Mouse (Mus musculus) olfactory bulb, adult 2 months (tissue): ENCODE results near the gene Cir1.

ENCODE experiments used
- CTCF ChIP-seq: fragments of 200-500 bp; IDR thresholded peaks from 2 replicates; pipeline ENCODE4 v1.5.1; 2012; ENCODE audit warnings: low read depth, mild to moderate bottlenecking, low read length, moderate library complexity; ENCODE audit not compliant: insufficient read depth
- POLR2A ChIP-seq: fragments of 200-500 bp; IDR thresholded peaks from 2 replicates; pipeline ENCODE4 v1.6.1; 2012; ENCODE audit warnings: mild to moderate bottlenecking, low read depth, low read length, moderate library complexity; ENCODE audit not compliant: insufficient read depth

DNA sequence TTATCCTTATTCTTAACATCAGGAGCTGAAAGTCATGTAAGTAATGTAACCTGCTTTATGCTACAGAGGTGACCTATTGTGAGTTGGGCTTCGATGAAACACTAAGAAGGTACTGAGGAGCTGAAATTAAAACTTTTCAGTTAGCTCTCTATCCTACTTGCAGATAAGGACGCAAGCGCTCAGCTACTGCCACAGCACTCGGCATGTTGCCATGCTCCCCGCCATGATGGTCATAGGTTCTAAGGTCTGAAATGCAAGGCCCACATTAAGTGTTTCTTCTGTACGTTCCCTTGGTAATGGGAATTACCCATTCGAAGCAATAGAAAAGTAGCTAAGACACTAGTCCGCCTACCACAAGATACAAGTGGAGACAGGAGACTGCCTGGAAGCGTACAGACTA, 9.8 kb downstream of the Cir1 start:
- TF ChIP-seq POLR2A (no peak), CTCF (no peak)
